Mouse (Mus musculus): Measurements from ENCODE around the gene Psmd9.

GRCm38 (mm10) chr5:123169284-123169683 lies at the start of gene Psmd9:
- no peak for TF ChIP-seq MYOG (IDR thresholded peaks at IDR 0.05; ENCODE audit: control insufficient read depth in 1 of 3, insufficient read depth in 1 of 3, insufficient read length in 2 of 3, low read depth in 2 of 3)
- no peak for TF ChIP-seq POLR2A (IDR thresholded peaks at IDR 0.05; ENCODE audit: insufficient read length, low read depth)
- no peak for TF ChIP-seq USF1 (IDR thresholded peaks at IDR 0.05; ENCODE audit: low read depth)
- TF ChIP-seq TCF12 (IDR thresholded peaks at IDR 0.05; ENCODE audit: insufficient read depth, poor library complexity, severe bottlenecking): no peak
- no peak for TF ChIP-seq SRF (IDR thresholded peaks at IDR 0.05; ENCODE audit: control insufficient read depth, insufficient read length, low read depth)
- no peak for TF ChIP-seq CEBPB (IDR thresholded peaks at IDR 0.05; ENCODE audit: insufficient read depth, poor library complexity, severe bottlenecking)
- no peak for TF ChIP-seq POLR2AphosphoS2 (IDR thresholded peaks at IDR 0.05; ENCODE audit: insufficient read length, low read depth)
- no peak for TF ChIP-seq E2F4 (IDR thresholded peaks at IDR 0.05; ENCODE audit: insufficient read depth)
- no peak for TF ChIP-seq REST (IDR thresholded peaks at IDR 0.05; ENCODE audit: insufficient read depth, insufficient read length)
